23 mouse cellular contexts compared by ENCODE assay signal in genomic region chr3:40678856-40679255, GRCm38 (mm10). TPM values are rescaled to one million over a fixed set of nuclear protein-coding genes. Genes with fewer than 3 reads are reported as not detected.
DNase-seq lines count a peak whose midpoint lies in the region; ATAC-seq and TF ChIP-seq lines count a peak whose summit lies in the region.
"Had no signal": no experiment of that assay in that cellular context is flagged by ENCODE, and none has a peak within 500 bp of the region (broad histone marks: within the 10 kb centered on the region; RNA-seq: fewer than 3 reads in every experiment).

No protein-coding gene starts in this region.

- H3K9me3 ChIP-seq in forebrain, embryonic 14.5 days (replicated peaks; ENCODE audit: control insufficient read depth, low read length) = no peaks in the 10 kb centered on the region
- no peaks in the 10 kb centered on the region for H3K9me3 ChIP-seq in forebrain, embryonic 13.5 days (replicated peaks)
- no peaks in the 10 kb centered on the region for H3K9me3 ChIP-seq in liver, postnatal 0 days (ENCODE audit: low read length)
- H3K9me3 ChIP-seq: embryonic facial prominence, embryonic 12.5 days; forebrain, embryonic 15.5 days; G1E had no signal

- 0 out of 2 replicates have a peak, but pooled peaks have one; percentile 19 for ATAC-seq in forebrain, embryonic 14.5 days
- no peak for ATAC-seq in forebrain, embryonic 13.5 days
- no peak for ATAC-seq in liver, postnatal 0 days
- ATAC-seq: CD4-positive, CD25-positive, alpha-beta regulatory T cell, adult 4 months; forebrain, embryonic 15.5 days had no signal

- no peak for TF ChIP-seq EP300 in liver, postnatal 0 days (IDR thresholded peaks at IDR 0.05; ENCODE audit: low read depth)

- peaks cover 22% of the 10 kb centered on the region for H3K4me1 ChIP-seq in forebrain, embryonic 14.5 days (ENCODE audit: control insufficient read depth, insufficient read depth, low read length)
- H3K4me1 ChIP-seq in forebrain, embryonic 13.5 days = peaks cover 53% of the 10 kb centered on the region
- no peaks in the 10 kb centered on the region for H3K4me1 ChIP-seq in liver, postnatal 0 days (ENCODE audit: insufficient read depth)
- H3K4me1 ChIP-seq: embryonic facial prominence, embryonic 12.5 days had no signal

- H3K9ac ChIP-seq in forebrain, embryonic 14.5 days (ENCODE audit: low read length) = no peak overlapping the region
- H3K9ac ChIP-seq in forebrain, embryonic 13.5 days = no peak overlapping the region
- H3K9ac ChIP-seq in liver, postnatal 0 days (replicated peaks) = no peak overlapping the region
- H3K9ac ChIP-seq: embryonic facial prominence, embryonic 12.5 days; forebrain, embryonic 15.5 days had no signal

- no peaks in the 10 kb centered on the region for H3K36me3 ChIP-seq in forebrain, embryonic 14.5 days (ENCODE audit: control insufficient read depth, insufficient read depth, low read length)
- H3K36me3 ChIP-seq in forebrain, embryonic 13.5 days (ENCODE audit: poor library complexity, severe bottlenecking) = 0 out of 2 replicates have a peak, but pooled peaks cover 4% of the 10 kb centered on the region
- no peaks in the 10 kb centered on the region for H3K36me3 ChIP-seq in liver, postnatal 0 days (replicated peaks; ENCODE audit: insufficient read depth, low read length)
- H3K36me3 ChIP-seq: embryonic facial prominence, embryonic 12.5 days; forebrain, embryonic 15.5 days had no signal

- no peak overlapping the region for H3K4me3 ChIP-seq in forebrain, embryonic 14.5 days (ENCODE audit: low read depth, low read length)
- H3K4me3 ChIP-seq in forebrain, embryonic 13.5 days = no peak overlapping the region
- H3K4me3 ChIP-seq in liver, postnatal 0 days (ENCODE audit: low read depth, low read length) = no peak overlapping the region
- H3K4me3 ChIP-seq: embryonic facial prominence, embryonic 12.5 days; forebrain, embryonic 15.5 days had no signal

- H3K4me2 ChIP-seq in forebrain, embryonic 14.5 days (ENCODE audit: low read length) = no peak overlapping the region
- H3K4me2 ChIP-seq in forebrain, embryonic 13.5 days = no peak overlapping the region
- H3K4me2 ChIP-seq in liver, postnatal 0 days (ENCODE audit: low read depth, low read length) = no peak overlapping the region
- H3K4me2 ChIP-seq: embryonic facial prominence, embryonic 12.5 days; forebrain, embryonic 15.5 days had no signal

- H3K27ac ChIP-seq in forebrain, embryonic 14.5 days (ENCODE audit: low read depth, low read length) = no peak overlapping the region
- H3K27ac ChIP-seq in forebrain, embryonic 13.5 days = no peak overlapping the region
- no peak overlapping the region for H3K27ac ChIP-seq in liver, postnatal 0 days (ENCODE audit: low read depth)
- H3K27ac ChIP-seq: embryonic facial prominence, embryonic 12.5 days; forebrain, embryonic 15.5 days had no signal

- WGBS in forebrain, embryonic 14.5 days = 11% methylated on average over 1 of the region's 1 CpGs
- 19% methylated on average over 1 of the region's 1 CpGs for WGBS in forebrain, embryonic 13.5 days
- WGBS in liver, postnatal 0 days (ENCODE audit: insufficient replicate concordance) = 83% methylated on average over 1 of the region's 1 CpGs

- peak; percentile 15 for DNase-seq in embryo, embryonic 10.5 days (ENCODE audit: low spot score)
- DNase-seq in embryo, embryonic 9.5 days (ENCODE audit: extremely low spot score) = no peak
- DNase-seq in forebrain, embryonic 14.5 days (ENCODE audit: low spot score) = peak; percentile 55
- DNase-seq in heart, adult 11 months = peak; percentile 27
- no peak for DNase-seq in heart, adult 18-20 months
- peak; percentile 45 for DNase-seq in Muller cell, postnatal 12 days (ENCODE audit: inconsistent ontology term)
- DNase-seq in liver, postnatal 0 days = no peak
- DNase-seq: adrenal gland, adult 2 months; adrenal gland, postnatal 10 days; adrenal gland, postnatal 25 days; B cell, adult 2 months; cerebellum, adult 11-12 months; cerebellum, adult 2 months; cerebellum, adult 9-10 months; cerebellum, postnatal 10 days; cerebellum, postnatal 25 days; embryo, embryonic 11 days had no signal

- no peak for TF ChIP-seq CTCF in liver, postnatal 0 days (IDR thresholded peaks at IDR 0.05; ENCODE audit: low read depth)

- no peaks in the 10 kb centered on the region for H3K27me3 ChIP-seq in forebrain, embryonic 14.5 days (replicated peaks; ENCODE audit: control insufficient read depth, insufficient read depth, low read length)
- H3K27me3 ChIP-seq in forebrain, embryonic 13.5 days = no peaks in the 10 kb centered on the region
- no peaks in the 10 kb centered on the region for H3K27me3 ChIP-seq in liver, postnatal 0 days (ENCODE audit: insufficient read depth, low read length)
- H3K27me3 ChIP-seq: CH12.LX; embryonic facial prominence, embryonic 12.5 days; forebrain, embryonic 15.5 days had no signal

RNA-seq across cellular contexts. Expression of gene Slc25a31, which starts 29.8 kb away (rescaled TPM):
- polyA plus RNA-seq in forebrain, embryonic 14.5 days (2014; fragmentation: Nextera tagmentation; extraction: Ambion mirVana) = 0.25 TPM in 1 of 2 replicates, not detected in the other
- polyA plus RNA-seq in forebrain, embryonic 13.5 days (2015; fragmentation: Nextera tagmentation; extraction: Ambion mirVana) = 0.15 TPM in 1 of 2 replicates, not detected in the other
- under 1 TPM in 1 of 2 experiments, not detected in 1; 0.13 TPM for total RNA-seq in heart, adult 18-20 months (2021)
- polyA plus RNA-seq in liver, postnatal 0 days (2015; fragmentation: Nextera tagmentation; extraction: Ambion mirVana) = 0.05 and 0.06 TPM in 2 replicates
- total RNA-seq: CH12.LX had no signal
- polyA plus RNA-seq: adrenal gland, adult 2 months; CD4-positive, CD25-positive, alpha-beta regulatory T cell, adult 4 months; G1E had no signal

Comparison
In these comparisons a context has a peak if more than half of its experiments do, and no peak if none do; other contexts are left out.
1. DNase-seq: peak in embryo, embryonic 10.5 days (single experiment), forebrain, embryonic 14.5 days (single experiment), heart, adult 11 months (single experiment) and Muller cell, postnatal 12 days (single experiment); none in embryo, embryonic 9.5 days (single experiment), heart, adult 18-20 months (0 of 2) and liver, postnatal 0 days (single experiment).